Mouse (Mus musculus): ENCODE measurements around the gene Pck2.

The Pck2 gene

GRCm38 (mm10) chr14:55598521-55599390, 58.7 kb downstream of the Pck2 start:
- DNase-seq (ENCODE audit: low read depth, low spot score), result no peak

Measured in WW6 (cell line).